Mouse (Mus musculus) T-helper 1 cell (primary cell): Measurements from ENCODE around the gene Glb1l.

Experiments used
- in situ Hi-C: fragments of 300-600 bp; cut with MboI, MseI; formaldehyde crosslinking; loops from one replicate; pipeline ENCODE4 v1.15.1; 2025; ENCODE audit warnings: high pct_unique_total_duplicates

The Glb1l gene

DNA sequence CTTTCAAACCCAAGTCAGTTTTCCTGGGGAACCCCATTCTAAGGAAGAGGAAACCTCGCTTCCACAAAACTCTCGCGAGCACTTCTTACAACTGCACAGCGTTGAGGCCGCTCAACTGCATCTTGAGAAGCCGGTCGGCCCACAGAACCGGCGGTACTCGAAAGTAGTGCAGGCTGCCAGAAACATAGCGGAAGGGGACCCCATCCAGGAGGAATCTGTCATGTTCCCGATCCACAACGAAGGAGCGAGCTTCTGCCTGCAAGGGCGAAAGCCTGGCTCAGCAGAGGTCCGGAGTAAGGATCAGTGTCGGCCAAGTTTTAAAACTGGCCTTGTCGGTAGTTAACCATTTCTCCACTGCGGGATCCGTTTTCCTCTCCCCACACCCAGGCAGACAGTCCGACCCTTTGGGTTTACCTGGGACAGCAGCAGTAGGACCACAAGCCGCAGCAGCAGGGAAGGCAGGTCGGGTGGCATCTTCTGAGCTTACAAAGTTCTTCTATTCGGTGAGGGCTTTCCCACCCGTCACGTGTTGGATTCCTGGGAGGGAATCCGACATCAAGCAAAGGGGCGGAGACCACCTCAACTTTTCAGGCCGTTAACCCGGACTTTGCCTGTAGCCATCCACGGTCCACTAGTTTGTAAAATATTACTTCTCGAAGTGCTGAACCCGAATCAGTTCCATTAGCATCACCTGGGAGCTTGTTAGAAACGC is 1.5 kb downstream of the Glb1l start:
- in situ Hi-C loops: no loop called here

DNA sequence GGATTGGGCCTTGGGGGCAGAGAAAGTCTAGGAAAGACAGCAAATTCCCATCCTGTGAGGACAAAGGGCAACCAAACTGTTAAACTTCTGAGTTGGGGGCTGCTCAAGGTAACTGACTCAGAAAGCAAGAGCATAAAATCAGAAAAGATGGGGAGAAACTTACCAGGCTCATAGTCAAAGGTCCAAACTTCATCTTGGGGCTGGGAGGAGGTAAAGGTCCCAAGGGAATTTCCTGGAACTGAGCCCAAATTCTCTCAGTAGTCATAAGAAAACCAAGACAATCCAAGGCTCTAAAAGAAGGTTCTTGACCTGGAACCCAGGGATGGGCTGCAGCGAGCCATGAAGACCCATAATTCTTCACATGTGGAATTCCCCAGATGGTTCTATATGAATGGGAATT is 9.4 kb downstream of the Glb1l start:
- in situ Hi-C loops: no loop called here

DNA sequence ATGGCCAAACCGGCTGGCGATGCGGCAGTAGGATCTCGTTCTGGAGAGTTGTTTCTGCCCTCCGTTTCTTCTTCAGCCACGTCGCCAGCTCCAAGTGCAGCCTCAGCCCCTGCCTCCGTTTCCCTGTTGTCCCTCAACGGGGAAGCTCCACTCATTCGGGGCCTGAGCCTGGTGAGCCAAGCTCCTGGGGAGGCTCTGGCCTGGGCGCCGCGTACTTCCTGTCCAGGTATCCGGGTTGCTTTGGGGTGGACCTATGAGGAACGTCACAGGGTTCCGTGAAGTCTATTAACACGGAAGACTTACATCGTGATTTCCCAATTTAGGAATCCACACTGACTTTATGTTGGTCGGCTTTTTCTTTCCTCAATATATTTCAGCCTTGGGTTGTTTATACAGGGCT is 18.2 kb downstream of the Glb1l start:
- in situ Hi-C loops: loop anchor here (10.0 kb wide), 1 partner anchor 62 kb away; no protein-coding TSS in a partner anchor

DNA sequence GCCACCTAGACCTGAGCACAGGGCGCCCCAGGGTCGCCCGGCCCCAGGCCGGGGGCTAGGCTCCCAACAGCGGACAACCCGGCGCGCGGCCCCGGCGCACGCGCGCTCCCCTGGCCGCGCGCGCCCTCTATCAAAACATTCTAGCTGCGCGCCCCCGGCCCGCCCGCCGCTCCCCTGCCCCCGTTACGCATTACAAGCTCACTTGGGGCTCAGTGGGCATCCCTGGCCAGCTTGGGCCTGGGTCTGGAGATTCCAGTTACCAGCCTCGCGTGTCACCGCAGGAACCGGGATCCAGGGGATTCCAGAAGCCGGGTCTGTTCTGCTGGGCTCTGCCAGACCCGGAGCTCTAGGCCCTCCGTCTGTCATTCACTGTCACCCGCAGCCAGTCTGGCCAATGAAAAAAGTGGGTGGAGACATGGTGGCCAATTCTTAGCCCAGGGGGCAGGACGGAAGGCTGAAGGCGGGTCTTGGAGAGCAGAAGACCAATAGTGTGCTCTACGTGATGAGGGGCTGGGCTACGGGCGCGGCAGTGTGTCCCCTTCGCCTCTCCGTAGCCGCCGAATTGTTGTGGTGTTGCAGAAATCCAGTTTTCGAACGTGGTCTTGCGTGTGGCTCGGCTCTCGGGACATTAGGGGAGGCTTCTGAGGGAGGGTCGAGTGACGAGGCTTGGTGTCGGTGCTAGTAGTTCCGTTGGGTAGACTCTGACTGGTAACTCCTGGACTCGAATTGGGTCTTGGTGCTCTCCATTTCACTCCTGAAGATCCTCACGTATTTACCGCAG is 18.8 kb downstream of the Glb1l start, which contains the start of the genes Ankzf1 and Atg9a:
TSS of gene Ankzf1 (plus strand) at position 530 of the 781 bp plus-strand sequence.
TSS of gene Atg9a (minus strand) at position 575 of the 781 bp plus-strand sequence.
- in situ Hi-C loops: loop anchor here (10.0 kb wide), 1 partner anchor 63 kb away; no protein-coding TSS in a partner anchor

DNA sequence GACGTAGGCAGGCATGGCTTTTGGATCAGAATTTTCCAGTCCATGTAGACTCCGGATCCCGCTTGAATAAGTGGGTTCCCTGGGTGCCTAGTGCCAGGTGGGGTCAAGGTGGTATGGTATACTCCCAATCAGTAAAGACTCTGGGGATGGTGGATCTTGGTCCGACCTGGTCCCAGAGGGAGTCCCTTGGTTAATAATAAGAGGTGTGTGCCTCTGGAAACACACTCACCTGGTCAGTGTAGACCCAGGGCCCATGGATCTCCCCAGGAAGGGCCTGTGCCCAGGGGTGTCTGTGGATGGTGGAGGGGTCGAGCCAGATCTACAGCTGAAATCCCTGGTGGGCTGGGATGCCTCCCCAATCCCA is 19.4 kb downstream of the Glb1l start:
- in situ Hi-C loops: loop anchor here (10.0 kb wide), 1 partner anchor 64 kb away; no protein-coding TSS in a partner anchor

DNA sequence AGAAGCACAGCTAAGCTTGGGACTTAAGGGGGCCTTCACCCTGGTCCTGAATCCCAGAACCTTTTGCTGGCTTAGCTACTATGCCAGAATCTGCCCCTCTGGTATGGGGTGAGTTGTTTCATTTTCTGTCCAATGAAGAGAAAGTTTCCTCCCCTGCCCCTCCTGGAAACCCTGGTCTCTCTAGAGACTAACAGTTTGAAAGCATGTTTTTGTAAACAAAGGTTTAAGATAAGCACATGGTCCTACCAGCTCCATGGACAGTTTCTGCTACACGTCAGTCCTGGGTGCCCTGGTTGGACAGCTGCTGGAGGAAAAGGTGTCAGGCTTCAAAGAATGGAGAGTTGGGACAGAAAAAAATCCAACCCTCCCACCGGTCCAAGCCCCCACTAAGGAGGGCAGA is 20.0 kb downstream of the Glb1l start:
- in situ Hi-C loops: loop anchor here (10.0 kb wide), 1 partner anchor 64 kb away; no protein-coding TSS in a partner anchor

DNA sequence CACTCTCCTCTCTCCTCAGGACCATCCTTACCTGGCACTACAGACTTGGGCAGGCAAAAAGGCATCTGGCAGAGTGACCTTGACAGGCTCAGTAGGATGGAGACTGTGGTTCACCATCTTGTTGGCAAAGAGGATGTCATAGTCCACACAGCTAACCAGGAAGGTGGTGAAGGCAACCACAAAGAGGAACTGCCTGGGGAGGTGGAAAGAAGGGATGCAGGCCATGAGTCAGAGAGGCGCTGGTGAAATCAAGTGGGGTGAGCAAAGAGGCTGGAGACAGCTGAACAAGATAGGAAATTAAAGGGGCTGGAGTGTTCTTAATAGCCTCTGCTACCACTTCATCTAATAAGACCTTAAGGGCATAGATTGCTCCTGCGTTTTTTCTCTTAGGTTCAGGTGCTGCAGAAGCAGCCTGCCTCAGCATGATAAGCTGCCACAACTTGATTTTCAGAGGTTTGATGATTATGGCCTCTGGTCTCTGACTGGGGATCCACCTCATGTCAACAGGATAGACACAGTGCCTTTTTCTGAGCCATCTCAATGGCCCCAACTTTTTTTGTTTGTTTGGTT is 22.6 kb downstream of the Glb1l start:
- in situ Hi-C loops: no loop called here

DNA sequence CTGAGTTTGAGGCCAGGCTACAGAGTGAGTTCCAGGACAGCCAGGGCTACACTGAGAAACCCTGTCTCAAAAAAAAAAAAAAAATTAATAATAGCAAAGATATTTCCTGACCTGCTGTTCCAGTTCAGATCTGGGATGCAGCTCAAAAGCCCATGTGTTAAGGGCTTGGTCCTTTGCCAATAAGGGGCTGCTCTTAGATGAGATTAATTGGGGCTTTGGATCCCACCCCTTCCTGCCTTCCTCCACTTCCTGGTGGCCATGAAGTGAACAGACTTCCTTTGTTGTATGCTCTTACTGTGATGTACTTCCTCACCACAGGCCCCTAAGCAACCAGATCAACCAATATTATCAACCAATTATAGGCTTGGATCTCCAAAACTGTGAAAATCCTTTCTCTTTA is 23.5 kb downstream of the Glb1l start:
- in situ Hi-C loops: no loop called here

DNA sequence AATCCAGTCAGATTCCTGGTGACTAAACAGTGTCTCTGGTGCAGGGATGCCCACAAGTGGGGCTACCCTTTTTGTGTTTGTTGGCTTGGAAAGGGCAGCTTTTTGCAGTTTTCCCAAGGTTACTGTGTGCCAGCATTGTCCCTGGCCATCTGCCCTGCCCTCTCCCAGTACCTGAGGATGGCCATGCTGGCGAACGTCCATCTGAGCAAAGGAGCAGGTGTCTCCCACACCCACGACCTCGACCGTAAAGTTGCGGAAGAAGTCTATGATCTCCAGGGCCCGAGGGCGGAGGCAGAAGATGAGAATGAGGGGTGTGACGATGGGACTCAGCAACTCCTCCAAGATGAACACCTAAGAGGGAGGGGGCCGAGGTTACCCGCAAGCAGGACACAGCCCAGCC is 25.1 kb downstream of the Glb1l start:
- in situ Hi-C loops: no loop called here

DNA sequence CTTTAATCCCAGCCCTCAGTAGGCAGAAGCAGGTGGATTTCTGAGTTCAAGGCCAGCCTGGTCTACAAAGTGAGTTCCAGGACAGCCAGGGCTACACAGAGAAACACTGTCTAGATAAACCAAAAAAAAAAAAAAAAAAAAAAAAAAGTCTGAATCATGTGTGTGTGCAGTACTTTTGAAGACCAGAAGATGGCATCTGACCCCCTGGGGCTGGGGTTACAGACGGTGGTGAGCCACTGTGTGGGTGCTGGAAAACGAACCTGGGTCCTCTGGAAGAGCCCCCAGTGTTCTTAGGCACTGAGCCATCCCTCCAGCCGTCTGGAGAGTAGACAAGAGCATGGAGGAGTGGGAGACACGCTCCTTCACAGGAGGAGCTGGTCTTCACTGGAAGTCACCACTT is 28.5 kb downstream of the Glb1l start:
- in situ Hi-C loops: no loop called here

DNA sequence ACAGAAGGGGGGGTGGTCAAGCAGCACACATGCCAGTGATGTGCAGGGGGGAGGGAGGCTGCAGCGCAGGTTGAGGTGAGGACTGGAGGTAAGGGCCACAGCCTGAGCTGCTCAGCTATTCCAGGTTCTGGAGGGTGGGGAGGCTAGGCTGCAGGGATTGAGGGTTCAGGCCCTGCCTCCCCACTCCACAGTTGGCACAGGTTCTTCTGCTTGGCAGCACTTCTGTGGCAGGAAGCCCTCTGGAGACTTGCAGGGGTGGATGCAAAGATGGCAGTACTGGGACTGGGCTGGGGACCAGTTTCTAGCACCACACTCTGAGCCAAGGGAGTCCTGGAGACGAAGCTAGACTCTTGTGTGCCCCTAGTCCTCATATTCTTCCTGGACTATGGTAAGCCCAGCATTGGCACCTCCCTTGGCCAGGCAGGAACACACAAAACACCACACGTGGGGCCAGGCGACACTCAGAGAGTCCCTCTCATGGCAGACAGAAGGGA is 29.2 kb downstream of the Glb1l start:
- in situ Hi-C loops: no loop called here

DNA sequence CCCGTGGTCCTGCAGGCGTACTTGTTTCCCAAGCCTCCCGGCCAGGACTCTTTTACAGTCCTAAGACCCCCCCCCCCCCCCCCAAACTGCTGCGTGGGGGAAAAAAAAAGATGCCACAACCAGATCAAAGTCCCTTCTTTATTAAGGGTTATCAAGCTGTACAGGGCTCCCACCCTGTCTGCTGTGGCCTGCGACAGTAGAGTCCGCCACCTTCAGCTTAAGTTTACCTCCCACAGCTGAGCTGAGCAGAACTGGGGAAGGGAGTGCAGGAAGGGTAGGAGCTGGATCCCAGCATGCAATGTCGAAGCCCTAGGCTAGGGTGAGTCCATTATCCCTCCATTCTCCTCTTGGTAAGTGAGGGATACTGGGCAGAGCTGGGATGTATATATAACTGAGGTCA is 29.9 kb downstream of the Glb1l start:
- in situ Hi-C loops: no loop called here

DNA sequence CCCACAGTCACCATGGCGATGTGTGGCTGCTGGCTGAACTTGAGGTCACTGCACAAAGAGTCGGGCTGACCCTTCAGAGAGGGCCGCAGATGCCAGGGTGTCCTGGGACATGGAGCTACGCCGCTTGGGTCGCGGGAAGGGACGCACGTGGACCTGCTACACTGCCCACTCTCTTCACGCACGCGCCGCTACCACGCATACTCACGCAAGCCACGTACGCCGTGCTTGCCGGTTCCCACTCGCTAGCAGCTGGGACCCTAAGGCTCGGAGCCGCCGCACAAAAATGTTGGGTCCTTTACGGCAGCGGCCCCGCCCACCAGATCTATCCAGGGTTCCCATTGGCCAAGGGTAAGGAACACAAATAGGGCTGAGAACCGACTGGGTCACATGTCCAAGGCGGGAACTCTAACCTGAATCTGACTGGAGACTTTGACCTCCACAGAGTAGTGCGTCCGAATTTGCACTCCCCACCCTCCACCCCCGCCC is 30.5 kb downstream of the Glb1l start, which contains the start of gene Abcb6:
TSS of gene Abcb6 (minus strand) at position 288 of the 486 bp plus-strand sequence.
- in situ Hi-C loops: no loop called here

DNA sequence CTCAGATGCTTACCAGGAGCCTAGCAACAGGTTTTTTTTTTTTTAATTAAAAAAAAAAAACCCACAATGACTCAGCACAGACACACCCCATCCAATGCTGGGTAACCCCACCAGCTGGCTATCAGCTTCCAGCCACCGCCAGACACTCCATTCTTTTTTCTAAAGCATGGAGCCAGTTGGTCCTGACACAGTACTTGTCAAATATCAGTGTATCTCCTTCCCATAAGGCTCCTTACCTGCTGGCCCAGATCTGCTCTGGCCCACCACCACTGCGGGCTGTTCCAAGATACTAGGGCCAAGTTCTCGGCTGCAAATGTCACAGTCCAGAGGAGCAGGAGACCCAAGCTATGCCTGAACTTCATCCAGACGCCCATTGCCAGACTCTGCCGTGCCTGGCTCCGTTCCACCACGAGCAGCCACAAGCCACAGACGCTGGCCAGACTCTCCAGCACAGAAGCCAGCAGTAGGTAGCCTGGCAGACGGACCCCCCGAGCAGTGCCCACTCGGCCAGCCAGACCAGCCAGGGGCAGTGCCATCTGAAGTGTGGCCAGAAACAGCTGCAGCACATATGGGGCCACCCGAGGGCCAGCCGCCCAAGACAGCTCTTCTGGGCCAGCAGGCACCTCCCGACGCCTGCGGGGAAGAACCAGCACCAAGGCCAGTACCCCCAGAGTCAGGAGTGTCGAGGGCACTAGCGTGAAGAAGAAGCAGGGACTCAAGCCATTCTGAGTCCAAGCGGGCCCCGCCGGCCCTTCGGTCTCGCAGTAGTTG is 31.1 kb downstream of the Glb1l start:
- in situ Hi-C loops: loop anchor here (10.0 kb wide), 1 partner anchor 475 kb away; no protein-coding TSS in a partner anchor

DNA sequence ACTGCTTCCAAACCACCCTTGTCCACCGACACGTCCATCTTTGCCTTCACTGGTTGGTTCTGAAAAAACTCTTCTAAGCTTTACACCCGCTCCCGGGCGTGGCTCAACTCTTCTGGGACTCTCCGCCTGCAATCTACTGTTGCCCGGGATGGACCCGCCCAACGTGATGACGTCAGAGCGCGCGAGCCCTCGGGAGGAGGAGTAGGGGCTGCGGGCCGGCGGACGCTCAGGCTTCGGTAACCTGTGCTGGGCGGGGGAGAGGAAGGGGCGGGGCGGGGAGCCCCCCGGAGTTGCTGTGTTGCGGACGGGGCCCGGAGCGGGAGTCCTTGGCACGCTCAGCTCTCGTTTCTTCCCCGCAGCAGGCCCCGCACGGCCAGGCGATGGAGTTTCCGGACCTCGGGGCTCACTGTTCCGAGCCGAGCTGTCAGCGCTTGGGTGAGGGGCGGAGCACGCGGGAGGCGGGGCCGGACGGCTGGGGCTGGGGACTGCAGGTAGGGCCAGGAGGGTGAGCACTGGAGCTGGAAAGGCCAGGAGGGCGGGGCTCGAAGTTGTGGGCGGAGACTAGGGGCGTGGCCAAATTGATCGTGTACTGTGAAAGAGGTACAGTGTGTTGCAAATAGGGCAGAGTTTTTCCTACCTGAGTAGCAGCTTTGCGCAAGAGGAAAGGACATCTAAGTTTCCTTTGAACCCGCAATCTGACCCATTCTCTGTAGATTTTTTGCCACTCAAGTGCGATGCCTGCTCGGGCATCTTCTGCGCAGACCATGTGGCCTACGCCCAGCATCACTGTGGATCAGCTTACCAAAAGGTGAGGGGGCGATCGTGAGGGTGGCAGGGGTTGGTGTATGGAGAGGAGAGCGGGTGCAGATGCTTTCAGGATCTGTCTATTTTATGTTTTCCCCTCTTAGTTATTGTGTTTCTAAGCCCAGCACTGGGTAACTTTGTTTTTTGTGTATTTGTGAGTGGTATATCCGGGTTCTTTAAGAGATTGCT is 41.8 kb downstream of the Glb1l start, which contains the start of gene Zfand2b:
TSS of gene Zfand2b (plus strand) at position 175 of the 993 bp plus-strand sequence.
- in situ Hi-C loops: loop anchor here (25.0 kb wide), 1 partner anchor 1231 kb away; no protein-coding TSS in a partner anchor

DNA sequence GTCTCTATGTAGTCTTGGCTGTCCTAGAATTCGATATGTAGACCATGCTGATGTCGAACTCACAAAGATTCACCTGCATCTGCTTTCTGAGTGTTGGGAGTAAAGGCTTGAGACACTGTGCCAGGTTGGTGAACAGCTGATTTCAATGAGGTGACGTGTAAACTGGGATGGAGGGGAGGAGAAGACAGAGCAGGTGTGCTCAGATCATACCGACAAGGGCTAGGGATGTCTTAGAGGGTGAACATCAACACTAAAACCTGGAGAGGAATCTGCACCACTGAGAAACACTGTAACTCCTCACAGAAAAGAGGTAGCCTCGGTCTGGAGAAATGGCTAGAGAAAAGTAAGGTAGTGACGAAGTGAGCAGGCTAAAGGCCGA is 42.5 kb downstream of the Glb1l start:
- in situ Hi-C loops: loop anchor here (25.0 kb wide), 1 partner anchor 1231 kb away; no protein-coding TSS in a partner anchor

DNA sequence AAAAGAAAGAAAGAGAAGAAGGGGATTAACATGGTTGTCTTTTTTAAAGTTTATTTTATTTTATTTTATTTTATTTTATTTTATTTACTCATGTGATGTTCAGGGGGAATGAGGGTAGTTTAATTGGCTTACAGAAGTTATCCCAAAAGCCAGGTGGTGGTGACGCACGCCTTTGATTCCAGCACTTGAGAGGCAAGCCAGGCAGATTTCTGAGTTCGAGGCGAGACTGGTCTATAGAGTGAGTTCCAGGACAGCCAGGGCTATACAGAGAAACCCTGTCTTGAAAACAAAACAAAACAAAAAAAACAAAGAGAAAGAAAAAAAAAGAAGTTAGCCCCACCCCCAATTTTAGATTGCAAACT is 50.4 kb downstream of the Glb1l start:
- in situ Hi-C loops: loop anchor here (25.0 kb wide), 1 partner anchor 1223 kb away; no protein-coding TSS in a partner anchor

DNA sequence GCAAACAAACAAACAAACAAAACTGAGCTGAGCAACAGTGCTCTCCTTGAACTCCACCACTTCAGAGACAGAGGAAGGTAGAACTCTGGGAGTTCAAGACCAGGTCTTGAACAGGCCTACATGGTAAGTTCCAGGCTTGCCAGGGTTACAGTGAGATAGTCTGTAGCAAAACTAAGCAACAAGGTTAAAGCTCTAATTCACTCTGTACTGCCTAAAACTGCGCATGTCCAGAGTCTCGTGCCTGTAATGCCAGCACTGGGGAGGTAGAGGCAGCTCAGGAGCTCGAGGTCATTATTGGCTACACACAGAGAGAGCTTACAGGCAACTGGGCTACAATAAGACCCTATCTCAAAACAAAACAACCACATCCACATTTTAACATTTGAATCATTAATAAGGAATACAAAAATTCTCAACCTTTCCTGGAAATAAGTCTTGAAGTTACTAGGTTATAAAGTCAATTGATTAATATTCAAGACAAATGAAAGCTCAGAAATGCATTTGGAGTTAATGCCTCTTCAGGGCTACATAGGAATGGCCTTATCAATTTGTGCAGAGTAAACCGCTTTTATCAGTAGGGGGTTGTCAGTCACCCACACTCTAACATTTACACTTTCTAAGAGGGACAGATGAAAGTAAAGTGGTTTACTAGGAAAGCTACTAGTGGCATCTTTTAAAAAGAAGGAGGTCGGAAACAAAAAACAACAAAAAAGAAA is 50.9 kb downstream of the Glb1l start:
- in situ Hi-C loops: loop anchor here (25.0 kb wide), 1 partner anchor 1222 kb away; no protein-coding TSS in a partner anchor

DNA sequence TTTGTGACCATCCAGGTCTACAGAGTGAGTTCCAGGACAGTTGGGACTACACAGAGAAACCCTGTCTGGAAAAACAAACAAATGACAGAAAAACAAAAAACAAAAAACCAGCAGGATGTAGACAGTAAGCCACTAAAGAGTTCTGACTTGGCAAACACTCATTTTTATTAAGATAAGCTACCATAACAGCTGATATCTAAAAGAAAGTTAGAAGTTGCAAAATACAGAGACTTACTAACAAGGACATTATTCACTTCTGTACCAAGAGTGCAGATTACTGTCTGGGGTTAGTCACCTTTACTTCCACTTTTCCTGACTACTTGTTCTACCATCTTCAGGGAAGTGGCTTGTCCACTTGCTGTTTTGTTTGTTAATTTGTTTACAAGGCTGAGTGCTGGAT is 51.6 kb downstream of the Glb1l start:
- in situ Hi-C loops: loop anchor here (25.0 kb wide), 1 partner anchor 1222 kb away; no protein-coding TSS in a partner anchor
